Mouse (Mus musculus) CD4-positive, CD25-positive, alpha-beta regulatory T cell, adult 4 months (primary cell): Measurements from ENCODE around the gene Taar7b. TPM values are rescaled to one million over a fixed set of nuclear protein-coding genes. Genes with fewer than 3 reads are reported as not detected.

Source experiments
- ATAC-seq: one replicate; pipeline ENCODE4 v1.8.0; 2017
- polyA plus RNA-seq, 2 experiments: library from polyadenylated mRNA; unstranded; fragments of 100-300 nt; shearing (Covaris generic); gene quantifications; one replicate each; pipeline ENCODE4 v1.2.1; 2017

Taar7b gene
- polyA plus RNA-seq: not detected

- no peak for ATAC-seq
Measured at GRCm38 (mm10) chr10:23999639-24000038, at the start of gene Taar7b. Taar7b (plus strand) TSS chr10:23999939.

DNA sequence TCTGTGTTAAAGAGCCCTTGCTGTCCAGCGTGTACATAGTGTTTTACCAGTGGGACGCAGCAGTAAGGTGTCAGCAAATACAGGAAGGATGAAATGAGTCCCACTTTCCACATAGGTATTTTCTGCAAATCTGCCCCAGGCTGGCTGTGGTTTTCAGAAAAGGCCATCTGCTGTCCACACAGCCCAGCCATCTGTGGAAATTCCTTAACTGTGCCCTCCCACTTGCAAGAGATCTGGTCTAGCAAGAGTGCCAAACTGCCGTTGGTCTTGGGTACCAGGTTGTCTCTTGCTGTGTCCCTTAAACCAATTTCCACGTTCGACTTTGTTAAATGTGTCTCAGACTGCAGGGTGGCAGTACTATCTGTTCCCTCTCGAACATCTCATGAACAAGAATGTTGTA is 48.0 kb upstream of the Taar7b start:
- ATAC-seq: no peak

DNA sequence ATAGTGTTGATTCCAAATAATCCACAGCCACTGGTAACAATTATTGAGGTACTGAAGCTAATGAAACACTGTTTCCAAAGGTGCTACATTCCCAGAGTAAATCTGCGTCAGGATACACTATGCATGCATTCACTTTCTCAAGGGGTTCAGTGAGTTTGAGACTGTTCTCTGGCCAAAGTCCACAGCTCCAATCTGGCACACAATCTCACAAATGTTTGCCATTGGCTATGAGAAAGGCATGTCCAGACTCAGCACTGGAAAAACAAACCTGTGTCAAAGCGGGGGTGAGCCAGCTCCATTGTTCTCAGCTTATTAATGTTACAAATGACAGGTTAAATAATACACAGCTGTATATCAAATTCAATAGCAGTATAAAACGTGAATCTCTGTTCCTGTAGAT is 40.7 kb upstream of the Taar7b start:
- no peak for ATAC-seq

- ATAC-seq: no peak
Measured at GRCm38 (mm10) chr10:23960444-23960915, 39.3 kb upstream of the Taar7b start, which contains the start of gene Taar4. Taar4 (plus strand) TSS chr10:23960494.

GRCm38 (mm10) chr10:23963444-23963843 is 36.3 kb upstream of the Taar7b start:
- no peak for ATAC-seq

GRCm38 (mm10) chr10:23964921-23965610 is 34.7 kb upstream of the Taar7b start:
- peak; percentile 39 for ATAC-seq

GRCm38 (mm10) chr10:23970656-23971165 is 29.0 kb upstream of the Taar7b start, which contains the start of gene Taar5:
Taar5 (plus strand) TSS chr10:23970706.
- ATAC-seq: no peak

GRCm38 (mm10) chr10:23971256-23971655 is 28.5 kb upstream of the Taar7b start:
- ATAC-seq: no peak

DNA sequence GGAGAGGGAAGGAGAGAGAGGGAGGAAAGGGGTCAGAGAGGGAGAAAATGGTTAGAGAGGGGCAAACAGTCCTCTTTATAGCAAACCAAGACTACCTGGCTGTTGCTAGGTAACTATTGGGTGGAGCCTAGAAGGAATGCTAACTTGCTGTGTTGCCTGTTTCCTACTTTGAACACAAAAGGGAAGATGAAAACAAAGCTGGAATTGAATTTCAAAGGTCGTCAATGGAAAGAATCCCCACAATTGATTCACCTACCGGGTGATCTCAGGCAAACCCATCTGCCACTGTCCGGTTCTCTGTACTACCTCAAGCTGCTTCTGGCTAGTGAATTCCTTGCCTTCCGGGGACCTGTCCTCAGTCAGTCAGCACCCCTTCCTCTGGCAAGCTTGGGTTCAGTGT is 21.8 kb upstream of the Taar7b start:
- no peak for ATAC-seq

DNA sequence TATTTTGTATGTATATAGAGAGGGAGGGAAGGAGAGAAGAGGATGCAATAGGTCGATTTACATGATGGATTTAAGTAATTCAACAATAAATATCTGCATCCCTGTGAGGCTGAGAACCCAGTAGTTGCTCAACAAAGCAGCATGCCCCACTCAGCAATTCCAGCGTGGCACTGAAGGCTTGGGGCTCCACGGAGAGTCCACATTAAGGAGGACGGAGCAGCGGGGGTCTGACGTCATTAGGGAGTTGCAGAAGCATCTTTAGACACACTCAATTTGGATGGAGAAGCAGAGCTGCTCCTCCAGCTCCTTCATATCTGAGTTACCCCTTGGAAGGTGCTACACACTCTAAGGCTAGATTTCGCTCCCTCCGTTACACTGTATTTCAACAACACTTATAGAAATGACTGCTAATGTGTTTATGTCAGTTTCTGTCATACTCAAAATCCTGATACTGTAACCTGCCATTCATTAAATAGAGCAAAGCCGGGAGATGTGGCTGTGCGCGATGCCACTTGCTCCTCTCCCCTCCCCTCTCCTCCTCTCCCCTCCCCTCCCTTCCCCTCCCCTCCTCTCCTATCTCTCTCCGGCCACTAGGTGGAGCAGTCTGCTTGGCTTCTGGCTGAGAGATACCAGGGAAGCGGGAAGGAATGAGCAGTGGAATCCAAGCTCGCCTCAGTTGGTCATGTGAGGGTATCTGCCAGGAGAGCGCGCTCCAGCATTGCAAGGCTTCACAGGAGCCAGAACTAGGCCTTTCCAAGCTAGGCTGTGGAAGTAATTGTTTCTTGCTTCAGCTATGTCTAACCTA is 20.6 kb upstream of the Taar7b start:
- ATAC-seq: no peak

DNA sequence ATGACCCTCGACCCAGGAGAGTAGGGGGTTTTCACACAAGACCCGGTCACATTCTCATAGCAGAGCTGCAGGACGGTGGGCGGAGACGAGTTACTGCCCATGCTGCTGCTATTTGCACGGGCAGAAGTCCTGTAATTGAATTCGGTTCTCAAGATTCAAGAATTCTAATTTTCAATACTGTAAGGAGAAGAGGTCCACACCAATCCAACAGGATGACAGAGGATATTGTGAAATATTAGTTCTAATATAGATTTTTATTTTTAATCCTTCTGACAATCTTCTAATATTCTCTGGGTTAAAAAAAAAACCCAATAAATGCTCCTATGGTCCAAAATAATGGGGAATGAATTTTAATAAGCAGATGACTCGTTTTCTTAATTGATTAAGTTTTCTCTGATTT is 14.2 kb upstream of the Taar7b start, which contains the start of gene Taar6:
Gene Taar6, minus strand, starts transcription at position 101 of the 400 bp plus-strand sequence.
- no peak for ATAC-seq

- no peak for ATAC-seq
Measured at GRCm38 (mm10) chr10:23986419-23986818, 13.3 kb upstream of the Taar7b start.

- no peak for ATAC-seq
Measured at GRCm38 (mm10) chr10:23993381-23993780, 6.4 kb upstream of the Taar7b start, which contains the start of gene Taar7a. Taar7a (minus strand) TSS chr10:23993481.

DNA sequence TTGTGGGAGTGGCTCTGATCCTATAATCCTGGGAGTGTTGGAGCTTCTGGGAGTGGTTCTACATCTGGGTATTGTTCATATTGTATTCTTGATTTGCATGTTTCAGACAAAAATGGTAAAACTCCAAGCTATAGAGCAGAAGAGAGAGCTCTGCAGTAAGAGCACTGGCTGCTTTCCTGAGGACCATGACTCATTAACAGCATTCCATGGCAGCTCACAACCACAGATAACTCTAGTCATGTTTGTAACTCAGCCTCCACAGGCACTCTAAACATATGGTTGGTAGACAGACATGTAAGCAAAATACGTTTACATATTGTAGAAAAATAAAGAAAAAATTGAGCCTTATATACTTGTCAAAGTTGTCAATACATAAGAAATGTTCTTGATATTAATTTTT is 6.7 kb downstream of the Taar7b start:
- no peak for ATAC-seq

DNA sequence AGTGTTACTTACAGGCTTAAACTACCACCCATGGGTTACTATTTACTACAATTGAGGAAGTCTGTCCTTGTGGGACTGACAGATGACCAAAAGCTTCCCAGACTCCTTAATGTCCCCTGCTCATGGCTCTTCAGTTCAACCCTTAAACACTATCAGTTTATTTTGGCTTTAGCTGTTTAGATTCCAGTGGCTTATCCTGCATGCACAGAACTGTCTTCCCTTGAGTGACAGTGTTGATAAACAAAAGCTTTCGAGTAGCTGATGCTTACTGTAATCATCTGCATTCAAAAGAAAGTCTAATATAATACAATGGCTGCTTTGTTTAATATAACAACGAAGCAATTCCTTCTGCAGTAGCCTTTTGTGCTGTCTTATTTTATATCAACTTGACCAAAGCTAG is 7.3 kb downstream of the Taar7b start:
- ATAC-seq: no peak

DNA sequence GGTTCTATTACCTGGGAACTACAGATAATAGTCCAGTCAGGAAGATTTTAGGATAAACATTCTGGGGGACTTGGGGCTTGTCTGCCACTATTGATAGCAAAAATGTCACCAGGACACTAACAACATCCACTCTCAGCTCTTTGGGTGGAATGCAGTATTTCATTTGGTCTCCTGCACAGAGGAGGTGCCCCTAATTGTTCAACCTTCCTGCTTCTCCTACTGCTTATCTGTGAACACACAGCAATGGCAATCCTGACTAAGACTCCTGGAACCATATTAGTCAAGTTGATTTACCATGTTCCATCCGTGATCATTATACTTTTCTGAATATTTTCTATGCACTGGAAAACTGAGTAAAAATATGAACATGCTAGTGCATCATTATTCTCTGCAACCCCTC is 8.4 kb downstream of the Taar7b start:
- ATAC-seq: no peak

DNA sequence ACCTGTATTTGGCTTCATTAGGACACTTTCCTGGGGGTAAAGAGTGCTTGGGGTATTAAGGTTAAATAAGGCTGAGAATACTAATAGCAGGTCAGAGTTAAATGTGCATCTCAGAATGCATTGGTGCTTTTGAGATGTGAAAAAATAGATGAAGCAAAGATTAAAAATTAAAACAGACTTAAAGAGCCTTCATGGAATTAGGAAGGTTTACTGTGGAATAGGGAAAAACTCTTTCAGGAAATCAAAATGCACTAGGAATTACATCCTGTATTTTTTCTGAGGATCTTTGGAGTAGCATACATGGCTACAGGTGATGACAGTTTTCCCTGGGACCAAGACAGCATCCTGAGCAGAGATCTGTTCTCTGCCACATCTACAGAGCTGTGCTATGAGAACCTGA is 27.2 kb downstream of the Taar7b start, which contains the start of gene Taar7d:
Gene Taar7d, plus strand, starts transcription at position 301 of the 400 bp plus-strand sequence.
- ATAC-seq: no peak

- no peak for ATAC-seq
Measured at GRCm38 (mm10) chr10:24031347-24031746, 31.6 kb downstream of the Taar7b start.

GRCm38 (mm10) chr10:24037314-24037713 is 37.6 kb downstream of the Taar7b start, which contains the start of gene Taar7e:
Taar7e (plus strand) TSS chr10:24037614.
- no peak for ATAC-seq

DNA sequence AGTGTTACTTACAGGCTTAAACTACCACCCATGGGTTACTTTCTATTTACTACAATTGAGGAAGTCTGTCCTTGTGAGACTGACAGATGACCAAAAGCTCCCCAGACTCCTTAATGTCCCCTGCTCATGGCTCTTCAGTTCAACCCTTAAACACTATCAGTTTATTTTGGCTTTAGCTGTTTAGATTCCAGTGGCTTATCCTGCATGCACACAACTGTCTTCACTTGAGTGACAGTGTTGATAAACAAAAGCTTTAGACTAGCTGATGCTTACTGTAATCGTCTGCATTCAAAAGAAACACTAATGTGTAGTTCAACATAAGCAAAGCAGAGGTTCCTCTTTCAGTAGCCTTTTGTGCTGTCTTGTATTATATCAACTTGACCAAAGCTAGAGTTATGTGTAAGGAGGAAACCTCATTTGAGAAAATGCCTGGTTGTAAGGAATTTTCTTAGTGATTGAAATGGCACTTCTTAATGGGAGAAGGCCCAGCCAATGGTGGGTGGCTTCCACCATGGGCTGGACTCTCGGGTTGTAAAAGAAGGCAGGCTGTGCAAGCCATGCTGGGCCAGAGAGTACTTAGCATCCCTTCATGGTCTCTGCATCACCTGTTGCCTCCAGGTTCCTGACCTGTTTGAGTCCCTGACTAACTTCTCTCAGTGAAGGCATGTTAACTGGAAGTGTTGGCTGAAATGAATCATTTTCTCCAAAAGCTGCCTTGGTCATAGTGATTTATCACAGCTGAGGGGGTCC is 40.6 kb downstream of the Taar7b start:
- ATAC-seq: no peak

- no peak for ATAC-seq
Measured at GRCm38 (mm10) chr10:24049210-24049609, 49.5 kb downstream of the Taar7b start, which contains the start of gene Taar7f. Taar7f (plus strand) TSS chr10:24049510.
